Mouse (Mus musculus): Measurements from ENCODE around the gene Kcnk18. TPM values are rescaled to one million over a fixed set of nuclear protein-coding genes. Genes with fewer than 3 reads are reported as not detected.

Kcnk18 gene
- polyA plus RNA-seq, 1 experiment from 2014 or later, result not detected

- DNase-seq (ENCODE audit: low spot score) (no peak), ATAC-seq (ENCODE audit: low FRiP score) (no peak)
- 2% methylated on average over 8 of the region's 8 CpGs for WGBS
- Histone ChIP-seq H3K4me3 (replicated peaks; ENCODE audit: low read length) (no peak overlapping the region), H3K9me3 (ENCODE audit: control insufficient read depth, low read length) (no peaks in the 10 kb centered on the region), H3K9ac (no peak overlapping the region), H3K27me3 (ENCODE audit: control insufficient read depth, insufficient read depth, low read length) (peaks cover 96% of the 10 kb centered on the region), H3K4me1 (replicated peaks; ENCODE audit: control insufficient read depth, insufficient read depth, low read length) (no peaks in the 10 kb centered on the region), H3K27ac (no peak overlapping the region), H3K36me3 (replicated peaks; ENCODE audit: control insufficient read depth, insufficient read depth) (no peaks in the 10 kb centered on the region), H3K4me2 (replicated peaks) (no peak overlapping the region)
Measured at GRCm38 (mm10) chr19:59190431-59191122, 28.4 kb upstream of the Kcnk18 start.

DNA sequence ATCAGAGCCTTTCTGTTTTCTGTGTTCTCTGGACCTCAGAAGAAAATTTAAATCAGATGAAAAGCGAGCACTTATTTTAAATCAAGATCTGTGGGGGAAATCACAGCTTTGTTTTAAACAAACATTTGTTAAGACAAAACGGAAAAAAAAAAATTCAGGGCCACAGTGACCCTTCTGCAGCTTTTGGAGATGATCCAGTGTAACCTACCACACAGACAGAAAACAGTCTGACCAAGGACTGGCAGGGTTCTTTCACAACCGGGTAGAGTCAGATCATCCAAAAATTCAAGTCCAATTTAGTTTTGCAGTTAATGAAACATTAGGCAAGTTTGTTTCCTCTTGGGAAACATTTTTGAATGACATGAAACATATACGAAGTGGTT lies 27.9 kb upstream of the Kcnk18 start:
- peaks cover 96% of the 10 kb centered on the region for H3K27me3 ChIP-seq (ENCODE audit: control insufficient read depth, insufficient read depth, low read length)
- no peak overlapping the region for H3K4me2 ChIP-seq (replicated peaks)
- WGBS, result 6% methylated on average over 4 of the region's 4 CpGs
- no peak for DNase-seq (ENCODE audit: low spot score)
- no peaks in the 10 kb centered on the region for H3K9me3 ChIP-seq (ENCODE audit: control insufficient read depth, low read length)
- no peak for ATAC-seq (ENCODE audit: low FRiP score)
- no peak overlapping the region for H3K9ac ChIP-seq
- no peaks in the 10 kb centered on the region for H3K36me3 ChIP-seq (replicated peaks; ENCODE audit: control insufficient read depth, insufficient read depth)
- no peak overlapping the region for H3K27ac ChIP-seq
- H3K4me3 ChIP-seq (replicated peaks; ENCODE audit: low read length), result no peak overlapping the region
- no peaks in the 10 kb centered on the region for H3K4me1 ChIP-seq (replicated peaks; ENCODE audit: control insufficient read depth, insufficient read depth, low read length)

DNA sequence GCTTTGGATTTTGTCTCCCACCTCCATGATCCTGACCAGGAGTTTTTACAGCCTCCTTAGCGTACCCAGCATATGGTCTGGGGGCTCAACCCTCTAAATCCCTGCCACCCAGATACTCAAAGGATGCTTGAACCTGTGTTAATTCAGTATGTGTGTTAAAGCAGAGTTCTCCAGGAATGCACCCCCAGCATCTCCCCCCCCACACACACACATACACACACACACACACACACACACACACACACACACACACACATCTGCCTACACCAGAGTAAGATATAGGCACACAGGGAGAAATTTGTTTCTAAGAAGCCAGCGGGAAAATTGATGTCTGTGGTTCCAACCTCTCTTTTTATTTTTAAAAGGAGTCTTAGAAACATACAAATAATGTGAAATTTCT lies 26.5 kb upstream of the Kcnk18 start:
- H3K9ac ChIP-seq, result no peak overlapping the region
- no peak overlapping the region for H3K4me3 ChIP-seq (replicated peaks; ENCODE audit: low read length)
- no peaks in the 10 kb centered on the region for H3K9me3 ChIP-seq (ENCODE audit: control insufficient read depth, low read length)
- no peak for ATAC-seq (ENCODE audit: low FRiP score)
- no peaks in the 10 kb centered on the region for H3K4me1 ChIP-seq (replicated peaks; ENCODE audit: control insufficient read depth, insufficient read depth, low read length)
- WGBS, result 7% methylated on average over 2 of the region's 2 CpGs
- no peak for DNase-seq (ENCODE audit: low spot score)
- peaks cover 96% of the 10 kb centered on the region for H3K27me3 ChIP-seq (ENCODE audit: control insufficient read depth, insufficient read depth, low read length)
- H3K27ac ChIP-seq, result no peak overlapping the region
- no peak overlapping the region for H3K4me2 ChIP-seq (replicated peaks)
- H3K36me3 ChIP-seq (replicated peaks; ENCODE audit: control insufficient read depth, insufficient read depth), result no peaks in the 10 kb centered on the region

GRCm38 (mm10) chr19:59193456-59193855 lies 25.6 kb upstream of the Kcnk18 start:
- DNase-seq (ENCODE audit: low spot score), result no peak
- H3K4me3 ChIP-seq (replicated peaks; ENCODE audit: low read length), result no peak overlapping the region
- WGBS, result under 1% methylated on average over 10 of the region's 10 CpGs

GRCm38 (mm10) chr19:59193986-59194820 lies 24.8 kb upstream of the Kcnk18 start:
- Histone ChIP-seq H3K36me3 (replicated peaks; ENCODE audit: control insufficient read depth, insufficient read depth) (no peaks in the 10 kb centered on the region), H3K27ac (no peak overlapping the region), H3K4me3 (replicated peaks; ENCODE audit: low read length) (no peak overlapping the region), H3K4me1 (replicated peaks; ENCODE audit: control insufficient read depth, insufficient read depth, low read length) (no peaks in the 10 kb centered on the region), H3K9ac (no peak overlapping the region), H3K27me3 (ENCODE audit: control insufficient read depth, insufficient read depth, low read length) (peaks cover 87% of the 10 kb centered on the region), H3K9me3 (ENCODE audit: control insufficient read depth, low read length) (no peaks in the 10 kb centered on the region), H3K4me2 (replicated peaks) (0 out of 2 replicates have a peak overlapping the region, but pooled peaks have one; percentile 11)
- WGBS, result under 1% methylated on average over 50 of the region's 50 CpGs
- ATAC-seq (ENCODE audit: low FRiP score), result no peak
- DNase-seq (ENCODE audit: low spot score), result no peak

More at GRCm38 (mm10) chr19:59193456-59193855, 25.6 kb upstream of the Kcnk18 start:
- H3K9me3 ChIP-seq (ENCODE audit: control insufficient read depth, low read length), result no peaks in the 10 kb centered on the region
- H3K27me3 ChIP-seq (ENCODE audit: control insufficient read depth, insufficient read depth, low read length), result peaks cover 94% of the 10 kb centered on the region
- H3K4me1 ChIP-seq (replicated peaks; ENCODE audit: control insufficient read depth, insufficient read depth, low read length), result no peaks in the 10 kb centered on the region
- H3K36me3 ChIP-seq (replicated peaks; ENCODE audit: control insufficient read depth, insufficient read depth), result no peaks in the 10 kb centered on the region
- H3K9ac ChIP-seq, result no peak overlapping the region
- ATAC-seq (ENCODE audit: low FRiP score), result no peak
- no peak overlapping the region for H3K4me2 ChIP-seq (replicated peaks)
- H3K27ac ChIP-seq, result no peak overlapping the region

DNA sequence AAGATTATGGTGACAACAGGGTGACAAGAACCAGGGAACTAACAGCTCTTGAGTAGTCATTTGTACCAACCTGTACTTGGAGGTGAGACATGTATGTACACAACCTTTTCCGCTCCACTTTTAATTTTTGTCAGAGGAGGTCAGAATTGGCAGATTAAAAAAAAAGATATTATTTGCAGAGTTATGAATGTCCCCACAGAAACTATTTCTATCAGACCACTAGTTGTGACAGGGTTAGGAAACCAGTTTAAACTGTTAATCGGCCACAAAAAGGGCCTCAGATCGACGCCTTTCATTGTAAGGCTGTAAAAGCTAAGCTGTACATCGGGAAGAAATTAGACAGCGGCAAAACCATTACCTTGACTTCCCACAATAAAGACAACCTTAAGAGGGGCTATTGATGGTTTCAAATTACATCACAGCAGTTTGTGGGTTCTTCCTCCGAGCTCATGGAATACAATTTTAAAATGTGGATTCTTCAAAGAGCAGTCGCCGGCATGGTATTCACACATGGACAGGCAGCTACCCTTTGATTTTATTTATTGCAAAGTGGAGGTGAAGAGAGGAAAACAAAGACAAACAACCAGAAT lies 23.7 kb upstream of the Kcnk18 start:
- 7% methylated on average over 9 of the region's 9 CpGs for WGBS
- no peaks in the 10 kb centered on the region for H3K9me3 ChIP-seq (ENCODE audit: control insufficient read depth, low read length)
- H3K27me3 ChIP-seq (ENCODE audit: control insufficient read depth, insufficient read depth, low read length), result peaks cover 80% of the 10 kb centered on the region
- no peak overlapping the region for H3K4me3 ChIP-seq (replicated peaks; ENCODE audit: low read length)
- H3K27ac ChIP-seq, result no peak overlapping the region
- no peak for ATAC-seq (ENCODE audit: low FRiP score)
- no peaks in the 10 kb centered on the region for H3K4me1 ChIP-seq (replicated peaks; ENCODE audit: control insufficient read depth, insufficient read depth, low read length)
- no peak overlapping the region for H3K9ac ChIP-seq
- H3K4me2 ChIP-seq (replicated peaks), result no peak overlapping the region
- H3K36me3 ChIP-seq (replicated peaks; ENCODE audit: control insufficient read depth, insufficient read depth), result no peaks in the 10 kb centered on the region
- no peak for DNase-seq (ENCODE audit: low spot score)

GRCm38 (mm10) chr19:59196111-59196666 lies 22.8 kb upstream of the Kcnk18 start:
- Histone ChIP-seq H3K27me3 (ENCODE audit: control insufficient read depth, insufficient read depth, low read length) (peaks cover 70% of the 10 kb centered on the region), H3K9ac (no peak overlapping the region), H3K4me1 (replicated peaks; ENCODE audit: control insufficient read depth, insufficient read depth, low read length) (no peaks in the 10 kb centered on the region), H3K4me3 (replicated peaks; ENCODE audit: low read length) (no peak overlapping the region), H3K9me3 (ENCODE audit: control insufficient read depth, low read length) (no peaks in the 10 kb centered on the region), H3K27ac (no peak overlapping the region), H3K4me2 (replicated peaks) (no peak overlapping the region), H3K36me3 (replicated peaks; ENCODE audit: control insufficient read depth, insufficient read depth) (no peaks in the 10 kb centered on the region)
- 4% methylated on average over 15 of the region's 15 CpGs for WGBS
- ATAC-seq (ENCODE audit: low FRiP score), result peak; percentile 57; the same call in 1 of the 2 replicates
- DNase-seq (ENCODE audit: low spot score), result peak; percentile 54

DNA sequence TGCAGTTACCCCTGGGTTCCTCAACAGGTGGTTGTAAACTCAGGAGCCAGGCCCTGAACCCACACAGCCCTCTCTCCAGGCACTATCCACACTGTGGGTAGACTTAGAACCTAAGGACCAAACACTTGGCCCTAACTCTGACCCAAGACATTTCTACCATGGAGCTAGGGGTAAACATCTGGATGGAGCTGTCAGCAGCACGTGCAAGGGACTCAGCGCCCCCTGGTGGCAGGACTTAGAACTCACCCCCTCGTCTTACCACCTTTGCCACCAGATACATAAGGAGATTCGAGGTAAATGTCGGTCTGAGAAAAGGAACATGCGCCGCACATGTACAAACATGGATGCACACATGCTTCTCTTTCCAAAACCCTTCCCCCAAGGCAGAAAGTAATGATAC lies 20.9 kb upstream of the Kcnk18 start:
- H3K27ac ChIP-seq, result no peak overlapping the region
- H3K4me3 ChIP-seq (replicated peaks; ENCODE audit: low read length), result no peak overlapping the region
- H3K27me3 ChIP-seq (ENCODE audit: control insufficient read depth, insufficient read depth, low read length), result peaks cover 51% of the 10 kb centered on the region
- ATAC-seq (ENCODE audit: low FRiP score) (no peak), DNase-seq (ENCODE audit: low spot score) (no peak)
- H3K36me3 ChIP-seq (replicated peaks; ENCODE audit: control insufficient read depth, insufficient read depth), result no peaks in the 10 kb centered on the region
- WGBS, result 38% methylated on average over 7 of the region's 7 CpGs
- H3K9ac ChIP-seq, result no peak overlapping the region
- H3K4me1 ChIP-seq (replicated peaks; ENCODE audit: control insufficient read depth, insufficient read depth, low read length), result no peaks in the 10 kb centered on the region
- no peaks in the 10 kb centered on the region for H3K9me3 ChIP-seq (ENCODE audit: control insufficient read depth, low read length)
- H3K4me2 ChIP-seq (replicated peaks), result no peak overlapping the region

DNA sequence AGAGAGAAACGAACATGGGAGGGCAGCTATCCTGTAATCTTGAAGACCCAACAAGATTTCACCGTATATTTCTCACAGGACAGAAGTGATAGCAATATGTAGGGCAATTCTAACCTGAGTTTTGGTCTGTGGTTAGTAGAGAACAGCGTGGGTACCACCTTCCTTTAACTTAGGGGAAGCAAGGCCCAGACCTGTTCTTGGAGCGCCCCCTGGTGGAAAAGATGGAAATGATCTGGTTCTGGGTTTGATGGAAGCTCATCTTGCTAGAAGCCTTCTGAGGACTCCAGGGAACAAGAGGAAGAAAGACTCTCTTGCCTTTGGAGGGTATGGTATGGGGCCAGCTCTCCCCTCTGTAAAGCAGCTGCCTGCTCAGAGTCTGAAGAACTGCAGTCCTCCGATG lies 10.5 kb upstream of the Kcnk18 start:
- H3K9me3 ChIP-seq (ENCODE audit: control insufficient read depth, low read length), result no peaks in the 10 kb centered on the region
- no peak overlapping the region for H3K27ac ChIP-seq
- DNase-seq (ENCODE audit: low spot score) (peak; percentile 90), ATAC-seq (ENCODE audit: low FRiP score) (no peak)
- WGBS, result 36% methylated on average over 5 of the region's 5 CpGs
- no peaks in the 10 kb centered on the region for H3K36me3 ChIP-seq (replicated peaks; ENCODE audit: control insufficient read depth, insufficient read depth)
- H3K4me3 ChIP-seq (replicated peaks; ENCODE audit: low read length), result no peak overlapping the region
- no peaks in the 10 kb centered on the region for H3K4me1 ChIP-seq (replicated peaks; ENCODE audit: control insufficient read depth, insufficient read depth, low read length)
- H3K4me2 ChIP-seq (replicated peaks), result no peak overlapping the region
- H3K9ac ChIP-seq, result no peak overlapping the region
- H3K27me3 ChIP-seq (ENCODE audit: control insufficient read depth, insufficient read depth, low read length), result peaks cover 14% of the 10 kb centered on the region

Data from hindbrain, embryonic 14.5 days (tissue).